Mouse (Mus musculus) stomach, embryonic 15.5 days (tissue): ENCODE measurements at regions not wholly inside any gene's neighbourhood (a gene's known extent, or its start where the extent isn't known, plus 50 kb on each side); places are given as distances from the start of the nearest gene placed in this dataset.
A peak's percentile ranks its signal among the peaks of the same experiment; 100 is the strongest.

Source experiments
- ATAC-seq: fragments of 200-750 bp; cut with Nextera tagmentation; 2 replicates; pipeline ENCODE4 v1.8.0; 2017; ENCODE audit warnings: low read depth, moderate number of reproducible peaks, moderate TSS enrichment; ENCODE audit not compliant: insufficient read depth, low FRiP score
- H3K27ac ChIP-seq: fragments of 300-500 bp; sonication (generic); 2 replicates; pipeline ENCODE4 v1.5.1; 2015; ENCODE audit warnings: mild to moderate bottlenecking, inconsistent platforms
- H3K27me3 ChIP-seq: fragments of 300-500 bp; sonication (generic); replicated peaks from 2 replicates; pipeline ENCODE4 v1.6.1; 2015; ENCODE audit warnings: inconsistent platforms
- H3K36me3 ChIP-seq: fragments of 300-500 bp; sonication (generic); 2 replicates; pipeline ENCODE4 v1.6.1; 2015; ENCODE audit warnings: inconsistent platforms
- H3K4me1 ChIP-seq: fragments of 300-500 bp; sonication (generic); 2 replicates; pipeline ENCODE4 v1.6.1; 2015; ENCODE audit warnings: inconsistent platforms
- H3K4me2 ChIP-seq: fragments of 300-500 bp; sonication (generic); 2 replicates; pipeline ENCODE4 v1.6.1; 2015; ENCODE audit warnings: mild to moderate bottlenecking, inconsistent platforms
- H3K4me3 ChIP-seq: fragments of 300-500 bp; sonication (generic); replicated peaks from 2 replicates; pipeline ENCODE4 v1.5.1; 2015; ENCODE audit warnings: inconsistent platforms
- H3K9ac ChIP-seq: fragments of 300-500 bp; sonication (generic); 2 replicates; pipeline ENCODE4 v1.6.1; 2015; ENCODE audit warnings: inconsistent platforms
- H3K9me3 ChIP-seq: fragments of 300-500 bp; sonication (generic); 2 replicates; pipeline ENCODE4 v1.6.1; 2016; ENCODE audit warnings: inconsistent platforms
- WGBS: fragments of 180-500 bp; shearing (Covaris S2); methylation state at CpG from one replicate; pipeline ENCODE4 v1.1.7; 2015; 5-methylcytosine and 5-hydroxymethylcytosine counted together

- Histone ChIP-seq H3K27ac (no peak overlapping the region), H3K4me1 (peaks cover 20% of the 10 kb centered on the region)
- no peak for ATAC-seq
Observed at GRCm38 (mm10) chr6:51078967-51079355, 353.5 kb upstream of the Nfe2l3 start.

GRCm38 (mm10) chr6:51081056-51081455 lies 351.4 kb upstream of the Nfe2l3 start:
- H3K4me1 ChIP-seq, result peaks cover 12% of the 10 kb centered on the region
- no peak overlapping the region for H3K9ac ChIP-seq
- ATAC-seq, result no peak
- H3K27ac ChIP-seq, result no peak overlapping the region
- H3K4me3 ChIP-seq, result no peak overlapping the region
- H3K4me2 ChIP-seq, result no peak overlapping the region
- H3K27me3 ChIP-seq, result no peaks in the 10 kb centered on the region
- H3K36me3 ChIP-seq, result no peaks in the 10 kb centered on the region
- H3K9me3 ChIP-seq, result no peaks in the 10 kb centered on the region
- WGBS, result 62% methylated on average over 5 of the region's 5 CpGs

More at GRCm38 (mm10) chr6:51078967-51079355, 353.5 kb upstream of the Nfe2l3 start:
- Histone ChIP-seq H3K4me3 (no peak overlapping the region), H3K4me2 (no peak overlapping the region), H3K27me3 (no peaks in the 10 kb centered on the region), H3K36me3 (no peaks in the 10 kb centered on the region), H3K9ac (no peak overlapping the region), H3K9me3 (no peaks in the 10 kb centered on the region)
- 92% methylated on average over 5 of the region's 5 CpGs for WGBS

GRCm38 (mm10) chr6:51084656-51085055 lies 347.8 kb upstream of the Nfe2l3 start:
- no peaks in the 10 kb centered on the region for H3K9me3 ChIP-seq
- H3K4me1 ChIP-seq, result no peaks in the 10 kb centered on the region
- WGBS, result 67% methylated on average over 9 of the region's 9 CpGs
- no peaks in the 10 kb centered on the region for H3K27me3 ChIP-seq
- H3K27ac ChIP-seq, result no peak overlapping the region
- no peak overlapping the region for H3K4me3 ChIP-seq
- H3K36me3 ChIP-seq, result no peaks in the 10 kb centered on the region
- ATAC-seq, result no peak
- H3K9ac ChIP-seq, result no peak overlapping the region
- H3K4me2 ChIP-seq, result no peak overlapping the region

- Histone ChIP-seq H3K4me2 (no peak overlapping the region), H3K9me3 (no peaks in the 10 kb centered on the region), H3K4me1 (no peaks in the 10 kb centered on the region), H3K27me3 (no peaks in the 10 kb centered on the region), H3K4me3 (no peak overlapping the region), H3K27ac (no peak overlapping the region), H3K36me3 (no peaks in the 10 kb centered on the region), H3K9ac (no peak overlapping the region)
- 47% methylated on average over 2 of the region's 2 CpGs for WGBS
- ATAC-seq, result no peak
Observed at GRCm38 (mm10) chr6:51085547-51085946, 346.9 kb upstream of the Nfe2l3 start.

- H3K27ac ChIP-seq, result no peak overlapping the region
- 85% methylated on average over 4 of the region's 4 CpGs for WGBS
- no peaks in the 10 kb centered on the region for H3K9me3 ChIP-seq
- H3K36me3 ChIP-seq, result no peaks in the 10 kb centered on the region
- no peak for ATAC-seq
- H3K27me3 ChIP-seq, result no peaks in the 10 kb centered on the region
- no peak overlapping the region for H3K4me3 ChIP-seq
- no peak overlapping the region for H3K4me2 ChIP-seq
- no peaks in the 10 kb centered on the region for H3K4me1 ChIP-seq
- no peak overlapping the region for H3K9ac ChIP-seq
Observed at GRCm38 (mm10) chr6:51086347-51086746, 346.1 kb upstream of the Nfe2l3 start.

- Histone ChIP-seq H3K4me1 (no peaks in the 10 kb centered on the region), H3K27me3 (no peaks in the 10 kb centered on the region), H3K4me2 (no peak overlapping the region), H3K36me3 (no peaks in the 10 kb centered on the region), H3K9me3 (no peaks in the 10 kb centered on the region), H3K9ac (no peak overlapping the region), H3K27ac (no peak overlapping the region), H3K4me3 (no peak overlapping the region)
- 72% methylated on average over 2 of the region's 2 CpGs for WGBS
- no peak for ATAC-seq
Observed at GRCm38 (mm10) chr6:51087806-51088205, 344.7 kb upstream of the Nfe2l3 start.

- Histone ChIP-seq H3K4me1 (no peaks in the 10 kb centered on the region), H3K9ac (no peak overlapping the region), H3K4me2 (no peak overlapping the region), H3K36me3 (no peaks in the 10 kb centered on the region), H3K9me3 (no peaks in the 10 kb centered on the region), H3K27ac (no peak overlapping the region), H3K27me3 (no peaks in the 10 kb centered on the region), H3K4me3 (no peak overlapping the region)
- no peak for ATAC-seq
- 43% methylated on average over 6 of the region's 6 CpGs for WGBS
Observed at GRCm38 (mm10) chr6:51088641-51089372, 343.7 kb upstream of the Nfe2l3 start.

- no peaks in the 10 kb centered on the region for H3K36me3 ChIP-seq
- no peak overlapping the region for H3K9ac ChIP-seq
- no peaks in the 10 kb centered on the region for H3K27me3 ChIP-seq
- no peak overlapping the region for H3K27ac ChIP-seq
- H3K4me1 ChIP-seq, result no peaks in the 10 kb centered on the region
- no peaks in the 10 kb centered on the region for H3K9me3 ChIP-seq
- WGBS, result 86% methylated on average over 4 of the region's 4 CpGs
- ATAC-seq, result no peak
- H3K4me2 ChIP-seq, result no peak overlapping the region
- H3K4me3 ChIP-seq, result no peak overlapping the region
Observed at GRCm38 (mm10) chr6:51093196-51093595, 339.3 kb upstream of the Nfe2l3 start.

GRCm38 (mm10) chr6:51094304-51094703 lies 338.2 kb upstream of the Nfe2l3 start:
- Histone ChIP-seq H3K4me1 (no peaks in the 10 kb centered on the region), H3K4me3 (no peak overlapping the region), H3K36me3 (no peaks in the 10 kb centered on the region), H3K27me3 (no peaks in the 10 kb centered on the region), H3K9ac (no peak overlapping the region), H3K4me2 (no peak overlapping the region), H3K9me3 (no peaks in the 10 kb centered on the region), H3K27ac (no peak overlapping the region)
- 84% methylated on average over 10 of the region's 10 CpGs for WGBS
- ATAC-seq, result no peak

- no peaks in the 10 kb centered on the region for H3K36me3 ChIP-seq
- no peaks in the 10 kb centered on the region for H3K27me3 ChIP-seq
- H3K27ac ChIP-seq, result no peak overlapping the region
- H3K4me2 ChIP-seq, result no peak overlapping the region
- 66% methylated on average over 6 of the region's 6 CpGs for WGBS
- no peak overlapping the region for H3K4me3 ChIP-seq
- H3K9me3 ChIP-seq, result no peaks in the 10 kb centered on the region
- no peak for ATAC-seq
- H3K9ac ChIP-seq, result no peak overlapping the region
- H3K4me1 ChIP-seq, result no peaks in the 10 kb centered on the region
Observed at GRCm38 (mm10) chr6:51097488-51097887, 335.0 kb upstream of the Nfe2l3 start.

- WGBS, result 70% methylated on average over 4 of the region's 4 CpGs
- no peak for ATAC-seq
Observed at GRCm38 (mm10) chr6:51100341-51100740, 332.1 kb upstream of the Nfe2l3 start.

GRCm38 (mm10) chr6:51103236-51103635 lies 329.2 kb upstream of the Nfe2l3 start:
- WGBS, result 41% methylated on average over 4 of the region's 4 CpGs
- H3K9ac ChIP-seq, result no peak overlapping the region
- no peak for ATAC-seq
- peak overlapping the region; percentile 57; the same call in 1 of the 2 replicates for H3K27ac ChIP-seq
- no peak overlapping the region for H3K4me2 ChIP-seq
- H3K4me1 ChIP-seq, result peaks cover 5% of the 10 kb centered on the region; the same call in 1 of the 2 replicates
- no peaks in the 10 kb centered on the region for H3K36me3 ChIP-seq
- no peak overlapping the region for H3K4me3 ChIP-seq
- H3K27me3 ChIP-seq, result no peaks in the 10 kb centered on the region
- no peaks in the 10 kb centered on the region for H3K9me3 ChIP-seq

More at GRCm38 (mm10) chr6:51100341-51100740, 332.1 kb upstream of the Nfe2l3 start:
- Histone ChIP-seq H3K27ac (no peak overlapping the region), H3K4me3 (no peak overlapping the region), H3K27me3 (no peaks in the 10 kb centered on the region), H3K9me3 (no peaks in the 10 kb centered on the region), H3K9ac (no peak overlapping the region), H3K36me3 (no peaks in the 10 kb centered on the region), H3K4me1 (peaks cover 5% of the 10 kb centered on the region; the same call in 1 of the 2 replicates), H3K4me2 (no peak overlapping the region)
